Mouse (Mus musculus): Measurements from ENCODE around the gene Rin3. TPM values are rescaled to one million over a fixed set of nuclear protein-coding genes. Genes with fewer than 3 reads are reported as not detected.

Rin3 gene
- 2.9 and 7.5 TPM in 2 replicates for polyA plus RNA-seq (2012; ENCODE audit: insufficient read depth, insufficient read length, missing spikeins)

GRCm38 (mm10) chr12:102282763-102283482, at the start of gene Rin3:
Rin3 (plus strand) TSS chr12:102283048.
- peak within 1 kb of the TSS; percentile 75 for H3K4me3 ChIP-seq (ENCODE audit: insufficient read depth, low read depth, low read length)
- H3K4me1 ChIP-seq (ENCODE audit: control insufficient read depth, insufficient read depth, insufficient read length, low read length) = peaks cover 26% of the 10 kb centered on the region
- H3K27ac ChIP-seq (replicated peaks; ENCODE audit: low read depth, low read length) = peak within 1 kb of the TSS; percentile 94

DNA sequence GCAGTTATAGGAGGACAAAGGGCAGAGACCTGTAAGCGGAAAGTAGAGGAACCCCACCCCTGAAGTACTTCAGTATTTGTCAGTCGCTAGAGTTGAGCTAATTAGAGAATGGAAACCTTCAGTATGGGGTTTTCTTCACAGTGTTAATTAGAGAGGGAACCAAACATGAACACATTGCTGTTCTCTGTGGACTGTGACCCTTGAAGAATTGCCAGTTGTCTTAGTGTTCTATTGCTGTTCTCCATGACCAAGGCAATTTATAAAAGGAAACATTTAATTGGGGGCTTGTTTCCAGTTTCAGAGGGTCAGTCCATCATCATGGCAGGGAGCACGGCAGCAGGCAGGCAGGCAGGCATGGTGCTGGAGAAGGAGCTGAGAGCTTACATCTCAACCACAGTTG, 47.3 kb upstream of the Rin3 start:
- Histone ChIP-seq H3K4me1 (ENCODE audit: control insufficient read depth, insufficient read depth, insufficient read length, low read length) (no peaks in the 10 kb centered on the region), H3K4me3 (ENCODE audit: insufficient read depth, low read depth, low read length) (no peak overlapping the region), H3K27ac (replicated peaks; ENCODE audit: low read depth, low read length) (no peak overlapping the region)

GRCm38 (mm10) chr12:102236317-102236716, 46.5 kb upstream of the Rin3 start:
- no peaks in the 10 kb centered on the region for H3K4me1 ChIP-seq (ENCODE audit: control insufficient read depth, insufficient read depth, insufficient read length, low read length)
- H3K27ac ChIP-seq (replicated peaks; ENCODE audit: low read depth, low read length) = no peak overlapping the region
- H3K4me3 ChIP-seq (ENCODE audit: insufficient read depth, low read depth, low read length) = no peak overlapping the region

DNA sequence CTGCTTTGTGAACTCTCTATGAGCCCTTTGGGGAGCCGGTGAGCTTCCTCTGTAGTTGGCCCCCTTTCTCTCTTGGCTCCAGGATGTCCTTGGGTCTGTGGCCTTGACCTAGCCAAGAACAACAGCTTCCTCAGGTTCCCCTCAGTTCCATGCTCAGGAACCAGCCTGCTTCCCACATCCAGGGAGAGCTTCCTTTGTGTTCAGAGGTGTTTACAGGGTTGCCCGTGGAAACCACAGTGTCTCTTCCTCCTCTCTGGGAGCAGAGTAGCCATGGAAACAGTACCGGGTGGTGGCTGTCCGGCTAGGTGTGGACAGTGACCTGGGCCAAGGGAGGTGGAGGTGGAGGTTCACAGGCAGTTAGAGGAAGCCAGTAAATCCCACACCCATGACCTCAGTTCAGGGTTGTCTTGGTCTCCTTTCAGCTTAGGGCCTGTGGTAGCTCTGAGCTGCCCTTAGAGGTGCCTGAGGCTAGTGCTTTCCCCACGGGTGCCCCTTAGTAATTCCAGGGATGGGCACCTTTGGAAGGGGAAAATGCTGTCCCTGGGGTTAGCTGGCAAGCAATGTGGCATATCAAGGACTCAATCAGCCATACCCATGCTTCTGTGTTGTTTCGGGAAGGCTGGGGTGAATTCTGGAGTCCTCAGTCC, 40.6 kb upstream of the Rin3 start:
- Histone ChIP-seq H3K27ac (replicated peaks; ENCODE audit: low read depth, low read length) (no peak overlapping the region), H3K4me1 (ENCODE audit: control insufficient read depth, insufficient read depth, insufficient read length, low read length) (no peaks in the 10 kb centered on the region), H3K4me3 (ENCODE audit: insufficient read depth, low read depth, low read length) (no peak overlapping the region)

DNA sequence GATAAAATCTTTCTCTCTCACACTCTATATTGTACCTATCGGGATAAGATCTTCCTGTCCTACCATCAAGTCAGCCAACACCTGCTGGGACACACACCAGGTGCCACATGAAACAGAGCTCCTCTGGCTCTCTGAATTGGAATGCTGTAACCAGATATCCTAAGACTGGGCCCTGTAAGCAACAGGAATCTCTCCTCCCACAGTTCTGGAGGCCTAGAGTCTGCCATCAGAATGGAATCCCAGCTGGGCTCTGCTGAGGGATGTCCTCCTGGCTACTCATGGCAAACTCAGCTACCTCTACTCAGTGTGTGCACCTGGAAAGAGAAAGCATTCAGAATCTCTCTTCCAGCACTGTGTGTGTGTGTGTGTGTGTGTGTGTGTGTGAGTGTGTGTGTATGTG, 38.9 kb upstream of the Rin3 start:
- no peak overlapping the region for H3K27ac ChIP-seq (replicated peaks; ENCODE audit: low read depth, low read length)
- no peak overlapping the region for H3K4me3 ChIP-seq (ENCODE audit: insufficient read depth, low read depth, low read length)
- H3K4me1 ChIP-seq (ENCODE audit: control insufficient read depth, insufficient read depth, insufficient read length, low read length) = no peaks in the 10 kb centered on the region

- Histone ChIP-seq H3K4me1 (ENCODE audit: control insufficient read depth, insufficient read depth, insufficient read length, low read length) (no peaks in the 10 kb centered on the region), H3K4me3 (ENCODE audit: insufficient read depth, low read depth, low read length) (no peak overlapping the region), H3K27ac (replicated peaks; ENCODE audit: low read depth, low read length) (no peak overlapping the region)
Measured at GRCm38 (mm10) chr12:102246226-102246625, 36.6 kb upstream of the Rin3 start.

DNA sequence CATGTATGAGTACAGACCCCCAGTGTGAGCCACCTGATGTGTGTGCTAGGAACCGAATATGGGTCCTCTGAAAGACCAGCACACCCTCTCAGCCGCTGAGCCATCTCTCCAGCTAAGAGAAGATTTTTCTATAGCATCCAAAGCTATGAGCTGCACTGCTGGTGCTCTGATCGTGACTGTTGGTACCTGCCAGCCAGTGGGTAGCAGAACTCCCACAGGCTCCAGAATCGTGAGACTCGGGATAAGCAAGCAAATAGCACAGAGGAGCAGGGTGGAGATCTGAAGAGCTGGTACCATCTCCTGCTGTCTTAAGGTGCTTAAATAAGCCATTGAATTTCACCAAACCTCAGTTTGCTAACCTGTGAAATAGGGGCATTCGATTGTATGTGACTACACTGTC, 34.7 kb upstream of the Rin3 start:
- Histone ChIP-seq H3K4me3 (ENCODE audit: insufficient read depth, low read depth, low read length) (no peak overlapping the region), H3K4me1 (ENCODE audit: control insufficient read depth, insufficient read depth, insufficient read length, low read length) (no peaks in the 10 kb centered on the region), H3K27ac (replicated peaks; ENCODE audit: low read depth, low read length) (no peak overlapping the region)

DNA sequence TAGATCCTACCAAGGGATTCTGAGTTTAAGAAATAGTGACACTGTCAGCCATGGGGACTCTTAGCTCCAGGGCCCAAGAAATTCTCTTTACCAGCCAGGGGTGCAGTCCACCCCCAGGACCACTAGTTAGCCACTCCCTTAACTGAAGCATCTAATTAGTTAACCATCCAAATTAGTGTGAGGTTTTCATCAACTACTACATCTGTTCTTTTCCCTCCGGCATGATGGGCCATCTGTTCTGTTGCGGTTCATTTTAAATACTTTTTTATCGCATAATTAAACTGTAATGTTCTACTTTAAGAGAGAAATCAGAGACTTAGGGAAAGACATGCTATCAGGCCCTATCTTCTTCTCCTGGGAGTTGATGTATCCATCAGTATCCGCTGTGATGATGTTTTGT, 32.5 kb upstream of the Rin3 start:
- no peak overlapping the region for H3K27ac ChIP-seq (replicated peaks; ENCODE audit: low read depth, low read length)

DNA sequence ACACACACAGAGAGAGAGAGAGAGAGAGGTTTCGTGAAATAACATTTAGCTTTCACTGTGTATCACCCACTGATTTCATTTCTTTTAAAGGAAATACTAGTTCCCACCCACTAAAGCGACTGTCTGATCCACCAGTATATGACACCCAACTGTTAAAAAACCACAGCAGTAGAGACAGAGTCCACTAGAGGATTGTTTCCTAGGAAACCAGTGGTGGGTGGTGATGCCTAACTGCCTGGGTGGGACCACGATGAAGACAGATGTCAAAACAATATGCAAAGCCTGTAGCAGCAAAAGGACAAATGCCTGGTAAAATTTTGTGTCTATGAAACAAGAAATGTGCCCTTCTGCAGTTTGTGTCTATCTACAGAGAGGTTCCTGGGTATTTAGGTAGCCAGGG, 31.8 kb upstream of the Rin3 start:
- H3K4me1 ChIP-seq (ENCODE audit: control insufficient read depth, insufficient read depth, insufficient read length, low read length) = 0 out of 2 replicates have a peak, but pooled peaks cover 5% of the 10 kb centered on the region
- no peak overlapping the region for H3K4me3 ChIP-seq (ENCODE audit: insufficient read depth, low read depth, low read length)
- H3K27ac ChIP-seq (replicated peaks; ENCODE audit: low read depth, low read length) = no peak overlapping the region

More for the DNA sequence above, 32.5 kb upstream of the Rin3 start:
- no peak overlapping the region for H3K4me3 ChIP-seq (ENCODE audit: insufficient read depth, low read depth, low read length)
- H3K4me1 ChIP-seq (ENCODE audit: control insufficient read depth, insufficient read depth, insufficient read length, low read length) = 0 out of 2 replicates have a peak, but pooled peaks cover 5% of the 10 kb centered on the region

DNA sequence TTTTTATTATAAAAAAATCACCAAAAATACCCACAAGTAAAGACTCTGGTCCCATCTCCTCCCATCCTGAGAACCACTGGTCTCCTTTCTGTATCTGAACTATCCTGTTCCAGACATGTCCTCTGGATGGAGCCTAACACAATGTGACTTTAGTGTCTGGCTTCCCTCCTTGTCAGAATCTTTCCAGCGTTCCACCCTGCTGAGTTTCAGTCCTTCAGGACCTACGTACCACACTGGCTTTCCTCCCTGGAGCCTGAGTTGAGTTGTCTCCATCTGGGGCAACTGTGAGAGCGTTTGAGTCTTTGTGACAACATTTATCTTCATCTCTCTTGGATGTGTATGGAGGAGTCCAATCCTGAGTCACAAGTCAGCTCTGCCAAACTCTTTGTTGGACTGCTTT, 30.9 kb upstream of the Rin3 start:
- no peak overlapping the region for H3K4me3 ChIP-seq (ENCODE audit: insufficient read depth, low read depth, low read length)
- H3K27ac ChIP-seq (replicated peaks; ENCODE audit: low read depth, low read length) = no peak overlapping the region
- H3K4me1 ChIP-seq (ENCODE audit: control insufficient read depth, insufficient read depth, insufficient read length, low read length) = 0 out of 2 replicates have a peak, but pooled peaks cover 5% of the 10 kb centered on the region

- Histone ChIP-seq H3K27ac (replicated peaks; ENCODE audit: low read depth, low read length) (no peak overlapping the region), H3K4me1 (ENCODE audit: control insufficient read depth, insufficient read depth, insufficient read length, low read length) (0 out of 2 replicates have a peak, but pooled peaks cover 5% of the 10 kb centered on the region), H3K4me3 (ENCODE audit: insufficient read depth, low read depth, low read length) (no peak overlapping the region)
Measured at GRCm38 (mm10) chr12:102252525-102252924, 30.3 kb upstream of the Rin3 start.

GRCm38 (mm10) chr12:102255012-102255411, 27.8 kb upstream of the Rin3 start:
- no peak overlapping the region for H3K4me3 ChIP-seq (ENCODE audit: insufficient read depth, low read depth, low read length)
- no peak overlapping the region for H3K27ac ChIP-seq (replicated peaks; ENCODE audit: low read depth, low read length)
- 0 out of 2 replicates have a peak, but pooled peaks cover 5% of the 10 kb centered on the region for H3K4me1 ChIP-seq (ENCODE audit: control insufficient read depth, insufficient read depth, insufficient read length, low read length)

DNA sequence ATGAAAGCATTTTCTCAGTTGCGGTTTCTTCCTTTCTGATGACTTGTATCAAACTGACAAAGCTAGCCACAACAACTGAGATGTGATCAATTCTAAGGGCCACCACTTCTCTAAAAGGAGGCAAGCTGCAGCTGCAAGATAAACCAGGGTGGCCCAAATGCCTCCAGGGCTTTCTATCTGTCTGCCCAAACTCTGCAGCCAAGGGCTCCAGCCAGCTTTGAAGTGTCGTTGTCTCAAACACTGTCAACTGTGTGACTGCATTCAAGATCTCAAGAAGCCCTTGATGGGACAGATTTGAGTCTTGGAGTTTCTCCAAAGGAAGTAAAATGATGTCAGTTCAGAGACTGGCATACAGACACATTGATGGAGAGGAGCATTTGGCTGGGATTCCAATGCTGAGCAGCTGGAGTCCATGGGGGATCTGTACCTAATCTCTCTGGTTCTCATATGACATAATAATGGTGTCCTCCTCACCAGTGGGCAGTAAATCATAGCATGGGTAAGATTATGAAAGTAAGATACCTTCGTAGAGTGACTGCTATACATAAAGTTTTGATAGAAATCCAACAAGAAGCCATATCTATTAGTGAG, 24.2 kb upstream of the Rin3 start:
- Histone ChIP-seq H3K4me1 (ENCODE audit: control insufficient read depth, insufficient read depth, insufficient read length, low read length) (peaks cover 18% of the 10 kb centered on the region; the same call in 1 of the 2 replicates), H3K27ac (replicated peaks; ENCODE audit: low read depth, low read length) (no peak overlapping the region), H3K4me3 (ENCODE audit: insufficient read depth, low read depth, low read length) (no peak overlapping the region)

- Histone ChIP-seq H3K4me1 (ENCODE audit: control insufficient read depth, insufficient read depth, insufficient read length, low read length) (peaks cover 13% of the 10 kb centered on the region; the same call in 1 of the 2 replicates), H3K27ac (replicated peaks; ENCODE audit: low read depth, low read length) (peak overlapping the region; percentile 61), H3K4me3 (ENCODE audit: insufficient read depth, low read depth, low read length) (no peak overlapping the region)
Measured at GRCm38 (mm10) chr12:102261933-102262396, 20.9 kb upstream of the Rin3 start.

DNA sequence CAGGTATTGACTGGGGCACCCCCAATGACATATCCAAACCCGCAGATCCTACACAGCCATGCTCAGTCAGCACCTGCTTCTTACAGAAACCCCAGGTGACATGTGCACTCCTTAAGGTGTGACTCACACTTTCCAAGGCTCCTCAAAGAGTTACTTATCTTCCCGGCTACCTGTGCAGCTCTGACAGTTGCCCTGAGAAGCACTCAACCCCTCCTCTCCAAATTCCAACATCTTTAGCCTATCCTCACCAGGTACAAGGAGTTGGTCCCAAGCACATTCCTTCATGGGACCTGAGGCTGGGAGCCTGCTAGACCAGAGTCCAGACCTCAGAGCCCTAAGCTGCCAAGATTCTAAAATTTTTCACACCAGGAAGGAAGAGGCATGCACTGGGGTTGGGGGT, 20.0 kb upstream of the Rin3 start:
- Histone ChIP-seq H3K27ac (replicated peaks; ENCODE audit: low read depth, low read length) (peak overlapping the region; percentile 61; the same call in 1 of the 2 replicates), H3K4me3 (ENCODE audit: insufficient read depth, low read depth, low read length) (no peak overlapping the region), H3K4me1 (ENCODE audit: control insufficient read depth, insufficient read depth, insufficient read length, low read length) (peaks cover 13% of the 10 kb centered on the region; the same call in 1 of the 2 replicates)

Data from brown adipose tissue, adult 24 weeks (tissue).